Mouse (Mus musculus): ENCODE data around the gene Lrrc4c. TPM values are rescaled to one million over a fixed set of nuclear protein-coding genes. Genes with fewer than 3 reads are reported as not detected.
A peak's percentile ranks its signal among the peaks of the same experiment; 100 is the strongest.

The Lrrc4c gene
- total and polyA plus RNA-seq, 3 experiments, result not detected

DNA sequence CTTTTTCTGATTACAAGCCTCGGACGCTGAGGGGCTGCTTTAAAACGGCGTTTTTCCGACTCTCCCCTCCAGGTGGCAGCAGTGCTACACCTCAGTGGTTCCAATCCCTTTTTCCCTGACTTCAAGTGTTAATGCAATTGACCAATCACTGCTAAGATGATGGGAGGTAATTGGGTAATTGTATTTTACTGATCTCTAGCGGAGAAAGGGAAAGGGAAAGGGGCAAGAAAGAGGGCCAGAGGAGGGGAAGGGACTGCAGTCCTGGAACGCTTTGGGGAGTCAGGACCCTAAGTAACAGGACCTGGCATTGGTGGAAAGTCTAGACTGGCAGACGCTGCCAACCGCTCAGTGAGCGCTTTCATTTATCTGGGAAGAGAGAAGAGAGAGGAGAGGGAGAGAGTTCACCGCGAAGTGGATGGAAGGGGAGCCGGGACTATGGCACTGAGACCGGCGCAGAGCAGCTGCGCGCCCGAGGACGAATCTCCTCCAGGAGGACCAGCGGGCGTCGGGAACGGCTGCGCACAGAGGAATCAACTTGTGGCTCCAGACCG lies 1148.3 kb downstream of the Lrrc4c start:
- Histone ChIP-seq H3K36me3 (replicated peaks in 1 of 2; ENCODE audit: control insufficient read depth in 1 of 2, insufficient read depth in 1 of 2, low read length in 1 of 2) (no peaks in the 10 kb centered on the region), H3K9me3 (replicated peaks; ENCODE audit: low read length) (peaks cover 25% of the 10 kb centered on the region), H3K4me1 (ENCODE audit: control insufficient read depth in 1 of 2, insufficient read depth in 2 of 2) (no peaks in the 10 kb centered on the region), H3K27me3 (replicated peaks) (no peaks in the 10 kb centered on the region), H3K27ac (ENCODE audit: insufficient read depth, low read depth) (no peak overlapping the region), H3K4me3 (replicated peaks in 1 of 3; ENCODE audit: low read depth in 2 of 3, low read length in 2 of 3, poor library complexity in 1 of 3) (no peak overlapping the region), H3K79me2 (replicated peaks; ENCODE audit: control insufficient read depth, extremely low read depth, insufficient read depth, poor library complexity, severe bottlenecking) (no peaks in the 10 kb centered on the region), H3K4me2 (ENCODE audit: insufficient read depth, low read depth, poor library complexity, severe bottlenecking) (no peak overlapping the region), H3K9ac (ENCODE audit: insufficient read depth, low read depth) (no peak overlapping the region)
- in situ Hi-C loops (cut with MboI; ENCODE audit: low pct_ligation_motif_present, low pct_unique_long_range_greater_than_20kb, low sequenced_read_pairs) (no loop called here), dilution Hi-C loops (cut with MboI; ENCODE audit: extremely low pct_ligation_motif_present, extremely low pct_unique_long_range_greater_than_20kb, low sequenced_read_pairs) (no loop called here)
- no peak for DNase-seq (ENCODE audit: extremely low read depth)
- peak; percentile 15 for TF ChIP-seq RAD21 (IDR thresholded peaks at IDR 0.05; ENCODE audit: low read depth, low read length)
- no peak for TF ChIP-seq GABPA (IDR thresholded peaks at IDR 0.05; ENCODE audit: insufficient replicate concordance, low read depth, low read length)
- no peak for TF ChIP-seq EP300 (IDR thresholded peaks at IDR 0.05; ENCODE audit: low read length)
- TF ChIP-seq TBP (conservative IDR thresholded peaks at IDR 0.05; ENCODE audit: low read depth, low read length), result no peak

GRCm38 (mm10) chr2:97467031-97467549 lies 1149.1 kb downstream of the Lrrc4c start:
- Histone ChIP-seq H3K4me3 (replicated peaks in 1 of 3; ENCODE audit: low read depth in 2 of 3, low read length in 2 of 3, poor library complexity in 1 of 3) (no peak overlapping the region), H3K79me2 (replicated peaks; ENCODE audit: control insufficient read depth, extremely low read depth, insufficient read depth, poor library complexity, severe bottlenecking) (no peaks in the 10 kb centered on the region), H3K27me3 (replicated peaks) (no peaks in the 10 kb centered on the region), H3K9ac (ENCODE audit: insufficient read depth, low read depth) (no peak overlapping the region), H3K4me1 (ENCODE audit: control insufficient read depth in 1 of 2, insufficient read depth in 2 of 2) (no peaks in the 10 kb centered on the region), H3K27ac (ENCODE audit: insufficient read depth, low read depth) (no peak overlapping the region), H3K36me3 (replicated peaks in 1 of 2; ENCODE audit: control insufficient read depth in 1 of 2, insufficient read depth in 1 of 2, low read length in 1 of 2) (no peaks in the 10 kb centered on the region), H3K4me2 (ENCODE audit: insufficient read depth, low read depth, poor library complexity, severe bottlenecking) (no peak overlapping the region), H3K9me3 (replicated peaks; ENCODE audit: low read length) (peaks cover 25% of the 10 kb centered on the region)
- no peak for DNase-seq (ENCODE audit: extremely low read depth)
- in situ Hi-C loops (cut with MboI; ENCODE audit: low pct_ligation_motif_present, low pct_unique_long_range_greater_than_20kb, low sequenced_read_pairs) (no loop called here), dilution Hi-C loops (cut with MboI; ENCODE audit: extremely low pct_ligation_motif_present, extremely low pct_unique_long_range_greater_than_20kb, low sequenced_read_pairs) (no loop called here)
- TF ChIP-seq POLR2AphosphoS2 (IDR thresholded peaks at IDR 0.05; ENCODE audit: low read depth, low read length) (no peak), MAZ (IDR thresholded peaks at IDR 0.05; ENCODE audit: low read depth, low read length) (no peak), CHD1 (IDR thresholded peaks at IDR 0.05; ENCODE audit: low read depth, low read length) (no peak), NELFE (IDR thresholded peaks at IDR 0.05; ENCODE audit: low read depth, low read length) (no peak), PAX5 (IDR thresholded peaks at IDR 0.05; ENCODE audit: low read length) (no peak), UBTF (IDR thresholded peaks at IDR 0.05; ENCODE audit: low read depth, low read length) (no peak), IRF4 (IDR thresholded peaks at IDR 0.05; ENCODE audit: low read depth, low read length) (no peak), GABPA (IDR thresholded peaks at IDR 0.05; ENCODE audit: insufficient replicate concordance, low read depth, low read length) (no peak), MYC (IDR thresholded peaks at IDR 0.05; ENCODE audit: low read depth, low read length) (no peak), MXI1 (IDR thresholded peaks at IDR 0.05; ENCODE audit: low read depth, low read length) (no peak), BHLHE40 (IDR thresholded peaks at IDR 0.05; ENCODE audit: low read depth, low read length) (no peak), MAX (IDR thresholded peaks at IDR 0.05; ENCODE audit: low read length) (no peak), ZKSCAN1 (IDR thresholded peaks at IDR 0.05; ENCODE audit: borderline replicate concordance, low read depth, low read length) (no peak)

Measured in CH12.LX (cell line).